Mouse (Mus musculus) liver, adult 2 months (tissue): ENCODE measurements around the gene Glrx5.

Experiments
- CTCF ChIP-seq: fragments of 200-500 bp; IDR thresholded peaks from 2 replicates; pipeline ENCODE4 v1.5.1; 2011; ENCODE audit warnings: low read depth, low read length, control low read depth
- POLR2A ChIP-seq: fragments of 200-500 bp; IDR thresholded peaks from 2 replicates; pipeline ENCODE4 v1.6.1; 2011; ENCODE audit warnings: low read length, control low read depth; ENCODE audit not compliant: insufficient read depth; ENCODE audit errors: extremely low read depth

- TF ChIP-seq CTCF (peak; percentile 48; the same call in 1 of the 2 replicates), POLR2A (no peak)
These were observed 47.4 kb upstream of the Glrx5 start for GRCm38 (mm10) chr12:104985088-104985487.
